Mouse (Mus musculus) MEL (cell line): ENCODE data around the gene Gm4952. TPM values are rescaled to one million over a fixed set of nuclear protein-coding genes. Genes with fewer than 3 reads are reported as not detected.

Source experiments
- DNase-seq: peaks from one replicate; pipeline ENCODE4 v3.0.0; 2011; ENCODE audit warnings: low read depth, low spot score
- H3K27ac ChIP-seq: 2 replicates; pipeline ENCODE4 v1.5.1; 2012; ENCODE audit warnings: low read depth, mild to moderate bottlenecking, control low read depth, low read length, moderate library complexity; ENCODE audit not compliant: control insufficient read depth
- H3K27me3 ChIP-seq, 2 experiments: fragments of 150-350 bp in 1 of 2; sonication (generic) in 1 of 2; 2 replicates each; pipeline ENCODE4 v1.6.1; 2012; ENCODE audit warnings: low read length in 2 of 2, mild to moderate bottlenecking in 2 of 2, improper control_type of control experiment in 1 of 2, moderate library complexity in 1 of 2; ENCODE audit not compliant: insufficient read depth in 2 of 2, control insufficient read depth in 1 of 2
- H3K36me3 ChIP-seq, 2 experiments: 2 replicates each; pipeline ENCODE4 v1.6.1; 2012 to 2014; ENCODE audit warnings: low read length in 2 of 2, improper control_type of control experiment in 1 of 2, inconsistent platforms in 1 of 2, mild to moderate bottlenecking in 1 of 2; ENCODE audit not compliant: insufficient read depth in 2 of 2, control insufficient read depth in 1 of 2
- H3K4me1 ChIP-seq, 2 experiments: fragments of 150-350 bp in 1 of 2; sonication (generic) in 1 of 2; 2 replicates each; pipeline ENCODE4 v1.6.1; 2012; ENCODE audit warnings: low read length in 2 of 2, improper control_type of control experiment in 1 of 2, mild to moderate bottlenecking in 1 of 2; ENCODE audit not compliant: insufficient read depth in 2 of 2, control insufficient read depth in 1 of 2
- H3K4me3 ChIP-seq, 2 experiments: fragments of 150-350 bp in 1 of 2; sonication (generic) in 1 of 2; 2 replicates each; pipeline ENCODE4 v1.5.1; 2012; ENCODE audit warnings: low read depth in 2 of 2, low read length in 2 of 2, mild to moderate bottlenecking in 2 of 2, moderate library complexity in 2 of 2, control low read depth in 1 of 2, improper control_type of control experiment in 1 of 2; ENCODE audit not compliant: control insufficient read depth in 1 of 2, insufficient read depth in 1 of 2
- H3K79me2 ChIP-seq: 2 replicates; pipeline ENCODE4 v1.6.1; 2012; ENCODE audit warnings: mild to moderate bottlenecking, low read length, moderate library complexity; ENCODE audit not compliant: control insufficient read depth, poor library complexity, insufficient read depth
- H3K9ac ChIP-seq: 2 replicates; pipeline ENCODE4 v1.6.1; 2012; ENCODE audit warnings: low read depth, mild to moderate bottlenecking, control low read depth, low read length, moderate library complexity; ENCODE audit not compliant: control insufficient read depth, poor library complexity, severe bottlenecking
- H3K9me3 ChIP-seq: fragments of 150-350 bp; sonication (generic); replicated peaks from 2 replicates; pipeline ENCODE4 v1.6.1; 2012; ENCODE audit warnings: mild to moderate bottlenecking, low read length, improper control_type of control experiment, moderate library complexity; ENCODE audit not compliant: insufficient read depth
- BHLHE40 ChIP-seq: IDR thresholded peaks from 2 replicates; pipeline ENCODE4 v1.6.1; 2012; ENCODE audit warnings: low read depth, mild to moderate bottlenecking, inconsistent platforms, low read length, improper control_type of control experiment, borderline replicate concordance
- CHD2 ChIP-seq: IDR thresholded peaks from 2 replicates; pipeline ENCODE4 v1.6.1; 2011; ENCODE audit warnings: low read length, improper control_type of control experiment
- E2F4 ChIP-seq: IDR thresholded peaks from 2 replicates; pipeline ENCODE4 v1.6.1; 2011; ENCODE audit warnings: low read depth, low read length, improper control_type of control experiment, borderline replicate concordance
- EP300 ChIP-seq, 2 experiments: IDR thresholded peaks; 2 replicates each; pipeline ENCODE4 v1.6.1; 2011; ENCODE audit warnings: improper control_type of control experiment in 2 of 2, low read length in 2 of 2, low read depth in 1 of 2, mild to moderate bottlenecking in 1 of 2
- ETS1 ChIP-seq: IDR thresholded peaks from 2 replicates; pipeline ENCODE4 v1.6.1; 2012; ENCODE audit warnings: low read depth, mild to moderate bottlenecking, inconsistent platforms, low read length, improper control_type of control experiment, moderate library complexity
- GABPA ChIP-seq: IDR thresholded peaks from 2 replicates; pipeline ENCODE4 v1.6.1; 2012; ENCODE audit warnings: low read depth, mild to moderate bottlenecking, inconsistent platforms, low read length, improper control_type of control experiment, moderate library complexity
- GATA1 ChIP-seq: IDR thresholded peaks from 2 replicates; pipeline ENCODE4 v1.6.1; 2011; ENCODE audit warnings: low read depth, low read length, improper control_type of control experiment
- JUND ChIP-seq: IDR thresholded peaks from 2 replicates; pipeline ENCODE4 v1.6.1; 2011; ENCODE audit warnings: low read depth, mild to moderate bottlenecking, improper control_type of control experiment, low read length
- MAFK ChIP-seq: IDR thresholded peaks from 2 replicates; pipeline ENCODE4 v1.6.1; 2011; ENCODE audit warnings: low read depth, mild to moderate bottlenecking, low read length, improper control_type of control experiment, borderline replicate concordance
- MAX ChIP-seq: IDR thresholded peaks from 2 replicates; pipeline ENCODE4 v1.6.1; 2011; ENCODE audit warnings: low read length, improper control_type of control experiment
- MAZ ChIP-seq: IDR thresholded peaks from 2 replicates; pipeline ENCODE4 v1.6.1; 2012; ENCODE audit warnings: low read depth, mild to moderate bottlenecking, inconsistent platforms, low read length, improper control_type of control experiment
- NELFE ChIP-seq: IDR thresholded peaks from 2 replicates; pipeline ENCODE4 v1.6.1; 2011; ENCODE audit warnings: low read depth, low read length, improper control_type of control experiment
- NRF1 ChIP-seq: IDR thresholded peaks from 2 replicates; pipeline ENCODE4 v1.6.1; 2014; ENCODE audit warnings: low read depth, mild to moderate bottlenecking, inconsistent platforms, low read length, improper control_type of control experiment, moderate library complexity; ENCODE audit not compliant: poor library complexity, insufficient read depth, severe bottlenecking
- POLR2A ChIP-seq, 2 experiments: IDR thresholded peaks; 2 replicates each; pipeline ENCODE4 v1.6.1; 2011 to 2012; ENCODE audit warnings: low read length in 2 of 2, mild to moderate bottlenecking in 2 of 2, control low read depth in 1 of 2, improper control_type of control experiment in 1 of 2, low read depth in 1 of 2, moderate library complexity in 1 of 2; ENCODE audit not compliant: control insufficient read depth in 1 of 2, insufficient read depth in 1 of 2, poor library complexity in 1 of 2
- POLR2AphosphoS2 ChIP-seq: IDR thresholded peaks from 2 replicates; pipeline ENCODE4 v1.6.1; 2011; ENCODE audit warnings: low read length, improper control_type of control experiment
- POLR2AphosphoS5 ChIP-seq: IDR thresholded peaks from 2 replicates; pipeline ENCODE4 v1.6.1; 2012; ENCODE audit warnings: low read depth, borderline replicate concordance, mild to moderate bottlenecking, inconsistent platforms, low read length, moderate library complexity, mixed read lengths
- RCOR1 ChIP-seq: IDR thresholded peaks from 2 replicates; pipeline ENCODE4 v1.6.1; 2012; ENCODE audit warnings: low read depth, mild to moderate bottlenecking, inconsistent platforms, low read length, improper control_type of control experiment
- SIN3A ChIP-seq: IDR thresholded peaks from 2 replicates; pipeline ENCODE4 v1.6.1; 2012; ENCODE audit warnings: low read length, improper control_type of control experiment, inconsistent platforms
- SMC3 ChIP-seq: IDR thresholded peaks from 2 replicates; pipeline ENCODE4 v1.6.1; 2011; ENCODE audit warnings: low read depth, low read length, improper control_type of control experiment
- TBP ChIP-seq: IDR thresholded peaks from 2 replicates; pipeline ENCODE4 v1.8.0; 2011; ENCODE audit warnings: low read depth, low read length, improper control_type of control experiment
- TCF12 ChIP-seq: IDR thresholded peaks from 2 replicates; pipeline ENCODE4 v1.6.1; 2014; ENCODE audit warnings: low read depth, mild to moderate bottlenecking, inconsistent platforms, low read length, improper control_type of control experiment, moderate library complexity
- USF1 ChIP-seq: IDR thresholded peaks from 2 replicates; pipeline ENCODE4 v1.6.1; 2014; ENCODE audit warnings: low read depth, mild to moderate bottlenecking, inconsistent platforms, low read length, improper control_type of control experiment, moderate library complexity
- ZKSCAN1 ChIP-seq: IDR thresholded peaks from 2 replicates; pipeline ENCODE4 v1.6.1; 2012; ENCODE audit warnings: low read depth, mild to moderate bottlenecking, inconsistent platforms, low read length, improper control_type of control experiment, moderate library complexity
- ZMIZ1 ChIP-seq: IDR thresholded peaks from 2 replicates; pipeline ENCODE4 v1.6.1; 2012; ENCODE audit warnings: low read depth, mild to moderate bottlenecking, inconsistent platforms, low read length, improper control_type of control experiment, moderate library complexity
- ZNF384 ChIP-seq: IDR thresholded peaks from 2 replicates; pipeline ENCODE4 v1.6.1; 2012; ENCODE audit warnings: low read depth, mild to moderate bottlenecking, inconsistent platforms, low read length, improper control_type of control experiment
- polyA plus RNA-seq, 2 experiments: library from polyadenylated mRNA; stranded (reverse) in 1 of 2; unstranded in 1 of 2; fragments of >175 nt in 1 of 2; fragments of >200 nt in 1 of 2; gene quantifications; 2 replicates each; pipeline versions ENCODE4 v1.2.1 to v1.2.4; 2012; ENCODE audit warnings: low replicate concordance in 2 of 2, low read depth in 1 of 2; ENCODE audit not compliant: insufficient read length in 2 of 2, insufficient read depth in 1 of 2, missing spikeins in 1 of 2
- total RNA-seq: library from RNA; depleted of rRNA; stranded (reverse); fragments of 300-350 nt; gene quantifications from 2 replicates; pipeline ENCODE4 v1.2.3, GENCODE M21; 2012

Gm4952 gene
- total and polyA plus RNA-seq, 3 experiments, result 0.06 TPM; not detected in 2

GRCm38 (mm10) chr19:12595530-12596289 lies 4.1 kb upstream of the Gm4952 start:
- no peak for DNase-seq
- no peaks in the 10 kb centered on the region for H3K9me3 ChIP-seq
- no peak overlapping the region for H3K9ac ChIP-seq
- no peak for TF ChIP-seq POLR2A (IDR thresholded peaks at IDR 0.05; ENCODE audit: control insufficient read depth in 1 of 2, insufficient read depth in 1 of 2, low read depth in 1 of 2, low read length in 2 of 2, poor library complexity in 1 of 2)
- no peak for TF ChIP-seq RCOR1
- no peak for TF ChIP-seq TCF12
- no peak for TF ChIP-seq ZMIZ1
- TF ChIP-seq TBP, result no peak
- TF ChIP-seq USF1, result no peak
- no peak for TF ChIP-seq MAX
- no peak for TF ChIP-seq NELFE
- no peak for TF ChIP-seq MAFK
- TF ChIP-seq GATA1, result no peak
- TF ChIP-seq ZNF384, result no peak
- no peak for TF ChIP-seq POLR2AphosphoS2
- H3K4me3 ChIP-seq, result no peak overlapping the region
- no peaks in the 10 kb centered on the region for H3K79me2 ChIP-seq
- no peaks in the 10 kb centered on the region for H3K27me3 ChIP-seq
- no peak overlapping the region for H3K27ac ChIP-seq
- H3K36me3 ChIP-seq, result no peaks in the 10 kb centered on the region; a peak in 1 of 4 replicates
- H3K4me1 ChIP-seq, result no peaks in the 10 kb centered on the region

GRCm38 (mm10) chr19:12596290-12597072 lies 3.3 kb upstream of the Gm4952 start:
- DNase-seq, result no peak
- TF ChIP-seq RCOR1 (no peak), E2F4 (no peak), GABPA (no peak), NRF1 (no peak), ETS1 (no peak), TCF12 (no peak), SMC3 (no peak), BHLHE40 (no peak), CHD2 (no peak), ZKSCAN1 (no peak), POLR2AphosphoS5 (no peak), JUND (no peak), MAZ (no peak), TBP (no peak), EP300 (IDR thresholded peaks at IDR 0.05; ENCODE audit: low read depth in 1 of 2, low read length in 2 of 2) (no peak), SIN3A (no peak)
- H3K4me1 ChIP-seq, result no peaks in the 10 kb centered on the region
- H3K79me2 ChIP-seq, result no peaks in the 10 kb centered on the region
- no peaks in the 10 kb centered on the region for H3K36me3 ChIP-seq
- no peak overlapping the region for H3K4me3 ChIP-seq
- no peak overlapping the region for H3K27ac ChIP-seq
- no peak overlapping the region for H3K9ac ChIP-seq
- no peaks in the 10 kb centered on the region for H3K9me3 ChIP-seq
- no peaks in the 10 kb centered on the region for H3K27me3 ChIP-seq
